Comparison of ENCODE assay signal across 27 mouse cellular contexts in genomic region chr4:135739148-135739547, GRCm38 (mm10). TPM values are rescaled to one million over a fixed set of nuclear protein-coding genes. Genes with fewer than 3 reads are reported as not detected.
A peak's percentile ranks its signal among the peaks of the same experiment; 100 is the strongest.
DNase-seq lines count a peak whose midpoint lies in the region; ATAC-seq and TF ChIP-seq lines count a peak whose summit lies in the region.
"Had no signal": no experiment of that assay in that cellular context is flagged by ENCODE, and none has a peak within 500 bp of the region (broad histone marks: within the 10 kb centered on the region; RNA-seq: fewer than 3 reads in every experiment).

No protein-coding gene starts in this region.

- peak overlapping the region; percentile 62 for H3K27ac ChIP-seq in intestine, postnatal 0 days (ENCODE audit: low read depth, low read length)
- H3K27ac ChIP-seq in liver, embryonic 15.5 days (replicated peaks) = peak overlapping the region; percentile 82
- H3K27ac ChIP-seq in neural tube, embryonic 15.5 days (replicated peaks) = no peak overlapping the region
- H3K27ac ChIP-seq: embryonic facial prominence, embryonic 12.5 days; limb, embryonic 13.5 days; midbrain, embryonic 15.5 days; neural tube, embryonic 12.5 days had no signal

- intact Hi-C loops in heart, postnatal 25 days (cut with DNase I) = no loop called here

- H3K4me3 ChIP-seq in intestine, postnatal 0 days (ENCODE audit: low read depth, low read length) = no peak overlapping the region
- H3K4me3 ChIP-seq in liver, embryonic 15.5 days (replicated peaks) = no peak overlapping the region; the same call in 1 of the 2 replicates
- H3K4me3 ChIP-seq in neural tube, embryonic 15.5 days (replicated peaks) = no peak overlapping the region
- H3K4me3 ChIP-seq: embryonic facial prominence, embryonic 12.5 days; limb, embryonic 13.5 days; megakaryocyte, embryonic 14.5 days; midbrain, embryonic 15.5 days; neural tube, embryonic 12.5 days had no signal

- peaks cover 10% of the 10 kb centered on the region for H3K4me1 ChIP-seq in intestine, postnatal 0 days (replicated peaks; ENCODE audit: control insufficient read depth, insufficient read depth, low read length)
- H3K4me1 ChIP-seq in liver, embryonic 15.5 days (replicated peaks) = peaks cover 36% of the 10 kb centered on the region
- peaks cover 3% of the 10 kb centered on the region; the same call in 1 of the 2 replicates for H3K4me1 ChIP-seq in neural tube, embryonic 15.5 days
- H3K4me1 ChIP-seq: megakaryocyte, embryonic 14.5 days; midbrain, embryonic 15.5 days; neural tube, embryonic 12.5 days had no signal

- no peak for TF ChIP-seq CTCF in intestine, postnatal 0 days (IDR thresholded peaks at IDR 0.05; ENCODE audit: low read depth)

- H3K9ac ChIP-seq in intestine, postnatal 0 days (ENCODE audit: low read depth, low read length) = no peak overlapping the region
- H3K9ac ChIP-seq in liver, embryonic 15.5 days = no peak overlapping the region
- H3K9ac ChIP-seq in neural tube, embryonic 15.5 days (replicated peaks) = no peak overlapping the region
- H3K9ac ChIP-seq: embryonic facial prominence, embryonic 12.5 days; lung, embryonic 14.5 days; midbrain, embryonic 15.5 days; neural tube, embryonic 12.5 days had no signal

- 32% methylated on average over 7 of the region's 7 CpGs for WGBS in intestine, postnatal 0 days
- 33% methylated on average over 7 of the region's 7 CpGs for WGBS in liver, embryonic 15.5 days (ENCODE audit: insufficient replicate concordance)
- WGBS in neural tube, embryonic 15.5 days = 47% methylated on average over 7 of the region's 7 CpGs

- no peaks in the 10 kb centered on the region for H3K27me3 ChIP-seq in intestine, postnatal 0 days (replicated peaks; ENCODE audit: control insufficient read depth, insufficient read depth, low read length)
- peaks cover 6% of the 10 kb centered on the region for H3K27me3 ChIP-seq in liver, embryonic 15.5 days
- no peaks in the 10 kb centered on the region for H3K27me3 ChIP-seq in neural tube, embryonic 15.5 days (replicated peaks)
- H3K27me3 ChIP-seq: limb, embryonic 13.5 days; midbrain, embryonic 15.5 days; neural tube, embryonic 12.5 days had no signal

- DNase-seq in A20 (ENCODE audit: low read depth, low spot score) = peak; percentile 71
- DNase-seq in gastrocnemius, postnatal 10 days = no peak
- DNase-seq in kidney, postnatal 4 days = no peak
- DNase-seq in heart, postnatal 25 days (ENCODE audit: low spot score) = no peak
- DNase-seq: adrenal gland, postnatal 36 days; cerebellum, adult 2 months; cerebellum, postnatal 25 days; kidney, adult 8-10 months; kidney, postnatal 14 days; lung, embryonic 14.5 days; retina, postnatal 1 day had no signal

- ATAC-seq in erythroblast, adult 5-6 weeks (replicated peaks; ENCODE audit: low FRiP score, poor library complexity, severe bottlenecking) = peak; percentile 48
- peak; percentile 21; the same call in 1 of the 2 replicates for ATAC-seq in intestine, postnatal 0 days
- peak; percentile 76 for ATAC-seq in liver, embryonic 15.5 days (ENCODE audit: insufficient read depth)
- ATAC-seq in neural tube, embryonic 15.5 days (ENCODE audit: low FRiP score) = no peak
- ATAC-seq: CD4-positive, CD25-positive, alpha-beta regulatory T cell, adult 4 months; forebrain, embryonic 14.5 days; midbrain, embryonic 15.5 days had no signal

- no peak overlapping the region for H3K4me2 ChIP-seq in intestine, postnatal 0 days (replicated peaks; ENCODE audit: low read depth)
- peak overlapping the region; percentile 55 for H3K4me2 ChIP-seq in liver, embryonic 15.5 days
- H3K4me2 ChIP-seq in neural tube, embryonic 15.5 days = no peak overlapping the region
- H3K4me2 ChIP-seq: embryonic facial prominence, embryonic 12.5 days; heart, embryonic 11.5 days; limb, embryonic 13.5 days; lung, embryonic 14.5 days; midbrain, embryonic 15.5 days; neural tube, embryonic 12.5 days had no signal

- peaks cover 42% of the 10 kb centered on the region for H3K36me3 ChIP-seq in intestine, postnatal 0 days (ENCODE audit: control insufficient read depth, insufficient read depth)
- H3K36me3 ChIP-seq in liver, embryonic 15.5 days (replicated peaks) = peaks cover 15% of the 10 kb centered on the region
- no peaks in the 10 kb centered on the region for H3K36me3 ChIP-seq in neural tube, embryonic 15.5 days
- H3K36me3 ChIP-seq: embryonic facial prominence, embryonic 12.5 days; limb, embryonic 13.5 days; midbrain, embryonic 15.5 days; neural tube, embryonic 12.5 days had no signal

- H3K9me3 ChIP-seq in intestine, postnatal 0 days (ENCODE audit: control insufficient read depth) = no peaks in the 10 kb centered on the region
- no peaks in the 10 kb centered on the region; the same call in 1 of the 2 replicates for H3K9me3 ChIP-seq in liver, embryonic 15.5 days (replicated peaks)
- no peaks in the 10 kb centered on the region for H3K9me3 ChIP-seq in neural tube, embryonic 15.5 days (replicated peaks)
- H3K9me3 ChIP-seq: midbrain, embryonic 15.5 days; neural tube, embryonic 12.5 days had no signal

RNA-seq across cellular contexts. Expression of gene Il22ra1, which starts 11.2 kb away (rescaled TPM):
- total RNA-seq in erythroblast, adult 5-6 weeks (2015; ENCODE audit: low replicate concordance) = not detected in 2 replicates
- not detected in 2 replicates for total RNA-seq in erythroblast, adult 5-6 weeks (2017; ENCODE audit: low replicate concordance)
- 7.7 and 7.8 TPM in 2 replicates for polyA plus RNA-seq in intestine, postnatal 0 days (2015; fragmentation: Nextera tagmentation; extraction: Ambion mirVana)
- polyA plus RNA-seq in liver, embryonic 15.5 days (2015; fragmentation: Nextera tagmentation; extraction: Ambion mirVana) = 0.55 and 0.56 TPM in 2 replicates
- polyA plus RNA-seq in neural tube, embryonic 15.5 days (2015; fragmentation: Nextera tagmentation; extraction: Ambion mirVana) = 0.51 TPM in 1 of 2 replicates, not detected in the other
- under 1 TPM; 0.09 to 0.23 TPM for total RNA-seq in gastrocnemius, postnatal 10 days (2021)
- total RNA-seq in heart, postnatal 25 days (2021) = under 1 TPM; 0.13 to 0.28 TPM
- total RNA-seq: gastrocnemius, adult 8-10 months; granulocyte monocyte progenitor cell, adult 5-6 weeks had no signal
- polyA plus RNA-seq: CD4-positive, CD25-positive, alpha-beta regulatory T cell, adult 4 months; cerebellum, adult 2 months; embryonic facial prominence, embryonic 12.5 days; forebrain, embryonic 14.5 days; heart, embryonic 11.5 days; heart, postnatal 0 days; hindbrain, embryonic 11.5 days; limb, embryonic 13.5 days; lung, embryonic 14.5 days; midbrain, embryonic 15.5 days; neural tube, embryonic 12.5 days had no signal

RNA-seq across cellular contexts. Expression of gene Myom3, which starts 20.4 kb away (rescaled TPM):
- not detected in 2 replicates for total RNA-seq in erythroblast, adult 5-6 weeks (2015; ENCODE audit: low replicate concordance)
- total RNA-seq in erythroblast, adult 5-6 weeks (2017; ENCODE audit: low replicate concordance) = 0.51 TPM in 1 of 2 replicates, not detected in the other
- 0.66 and 0.72 TPM in 2 replicates for polyA plus RNA-seq in intestine, postnatal 0 days (2015; fragmentation: Nextera tagmentation; extraction: Ambion mirVana)
- 0.36 and 0.63 TPM in 2 replicates for polyA plus RNA-seq in liver, embryonic 15.5 days (2015; fragmentation: Nextera tagmentation; extraction: Ambion mirVana)
- 1.0 and 1.1 TPM in 2 replicates for polyA plus RNA-seq in neural tube, embryonic 15.5 days (2015; fragmentation: Nextera tagmentation; extraction: Ambion mirVana)
- total RNA-seq in gastrocnemius, postnatal 10 days (2021) = 10 to 100 TPM; 47.8 to 59.7 TPM
- under 1 TPM; 0.64 to 0.88 TPM for total RNA-seq in heart, postnatal 25 days (2021)
- total RNA-seq: granulocyte monocyte progenitor cell, adult 5-6 weeks had no signal
- polyA plus RNA-seq: CD4-positive, CD25-positive, alpha-beta regulatory T cell, adult 4 months; heart, embryonic 11.5 days; lung, embryonic 14.5 days had no signal

RNA-seq across cellular contexts. Expression of gene Ifnlr1, which starts 53.1 kb away (rescaled TPM):
- total RNA-seq in erythroblast, adult 5-6 weeks (2015; ENCODE audit: low replicate concordance) = 2.7 and 3.8 TPM in 2 replicates
- total RNA-seq in erythroblast, adult 5-6 weeks (2017; ENCODE audit: low replicate concordance) = 1.4 and 1.7 TPM in 2 replicates
- 5.5 and 5.9 TPM in 2 replicates for polyA plus RNA-seq in intestine, postnatal 0 days (2015; fragmentation: Nextera tagmentation; extraction: Ambion mirVana)
- polyA plus RNA-seq in liver, embryonic 15.5 days (2015; fragmentation: Nextera tagmentation; extraction: Ambion mirVana) = 0.18 and 0.30 TPM in 2 replicates
- polyA plus RNA-seq in neural tube, embryonic 15.5 days (2015; fragmentation: Nextera tagmentation; extraction: Ambion mirVana) = 0.46 and 0.47 TPM in 2 replicates
- total RNA-seq in gastrocnemius, postnatal 10 days (2021) = under 1 TPM; 0.21 to 0.23 TPM
- 1 to 10 TPM; 2.8 TPM for total RNA-seq in heart, postnatal 25 days (2021)
- polyA plus RNA-seq: CD4-positive, CD25-positive, alpha-beta regulatory T cell, adult 4 months had no signal

Comparison
In these comparisons a context has a peak if more than half of its experiments do, and no peak if none do; other contexts are left out.
1. RNA of gene Myom3, which starts 20.4 kb away (total RNA-seq): 47.8 to 59.7 TPM in gastrocnemius, postnatal 10 days; 0.64 to 0.88 TPM in heart, postnatal 25 days and 0.51 TPM in erythroblast, adult 5-6 weeks; every median in the first group is over 10 times any median in the second.